Mouse (Mus musculus): ENCODE data around the gene Ly75. TPM values are rescaled to one million over a fixed set of nuclear protein-coding genes. Genes with fewer than 3 reads are reported as not detected.

Ly75 gene
- total and polyA plus RNA-seq, 3 experiments = 0.15 to 16.0 (median 12.5) TPM

DNA sequence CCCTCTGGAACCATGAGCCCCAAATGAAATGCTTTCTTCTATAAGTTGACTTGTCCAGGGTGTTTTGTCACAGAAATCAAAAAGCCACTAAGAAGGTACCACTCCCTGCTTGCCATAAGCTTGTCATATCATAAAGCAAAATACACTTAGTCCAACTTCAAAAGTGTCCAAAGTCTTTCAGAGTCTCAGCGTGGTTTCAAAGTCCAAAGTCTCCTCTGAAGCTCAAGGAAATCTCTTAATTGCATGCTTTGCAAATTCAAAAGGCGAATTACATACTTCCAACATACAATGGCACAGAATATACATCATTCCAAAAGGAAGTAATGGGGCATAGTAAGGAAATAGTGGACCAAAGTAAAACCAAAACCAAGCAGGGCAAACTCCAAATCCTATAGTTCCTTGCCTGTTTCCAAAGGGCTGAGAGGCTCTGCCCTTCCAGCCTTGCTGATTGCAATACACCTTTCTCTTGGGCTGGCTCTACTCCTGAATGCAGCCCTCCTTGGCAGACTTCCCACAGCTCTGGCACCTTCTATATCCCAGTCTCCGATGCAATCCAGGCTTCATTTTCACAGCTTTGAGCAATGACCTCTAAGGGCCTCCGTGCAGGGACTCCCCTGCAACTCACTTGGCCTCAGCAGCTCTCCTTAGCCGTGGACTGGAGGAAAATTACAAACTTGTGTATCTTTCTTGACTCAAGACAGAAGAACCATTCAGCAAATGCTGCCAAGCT lies 122.3 kb downstream of the Ly75 start:
- Histone ChIP-seq H3K9me3 (replicated peaks) (no peaks in the 10 kb centered on the region), H3K4me3 (ENCODE audit: low read depth, low read length) (no peak overlapping the region), H3K36me3 (replicated peaks) (peaks cover under 1% of the 10 kb centered on the region), H3K27me3 (ENCODE audit: insufficient read depth, low read length) (no peaks in the 10 kb centered on the region), H3K4me1 (ENCODE audit: insufficient read depth, low read depth, low read length) (no peaks in the 10 kb centered on the region)
- ATAC-seq (ENCODE audit: extremely low read depth, insufficient number of reproducible peaks, low FRiP score, poor library complexity, severe bottlenecking) (no peak), DNase-seq (ENCODE audit: low spot score) (no peak)
- no peak for TF ChIP-seq GATA2 (IDR thresholded peaks at IDR 0.05; ENCODE audit: borderline replicate concordance, low read depth, low read length)
- TF ChIP-seq CTCF (IDR thresholded peaks at IDR 0.05; ENCODE audit: low read depth, low read length) = no peak
- TF ChIP-seq GATA1 (IDR thresholded peaks at IDR 0.05; ENCODE audit: borderline replicate concordance, low read length) = no peak
- TF ChIP-seq TAL1 (conservative IDR thresholded peaks at IDR 0.05; ENCODE audit: low read depth, low read length) = no peak
- TF ChIP-seq POLR2AphosphoS5 (IDR thresholded peaks at IDR 0.05; ENCODE audit: insufficient replicate concordance, low read depth, low read length) = no peak

DNA sequence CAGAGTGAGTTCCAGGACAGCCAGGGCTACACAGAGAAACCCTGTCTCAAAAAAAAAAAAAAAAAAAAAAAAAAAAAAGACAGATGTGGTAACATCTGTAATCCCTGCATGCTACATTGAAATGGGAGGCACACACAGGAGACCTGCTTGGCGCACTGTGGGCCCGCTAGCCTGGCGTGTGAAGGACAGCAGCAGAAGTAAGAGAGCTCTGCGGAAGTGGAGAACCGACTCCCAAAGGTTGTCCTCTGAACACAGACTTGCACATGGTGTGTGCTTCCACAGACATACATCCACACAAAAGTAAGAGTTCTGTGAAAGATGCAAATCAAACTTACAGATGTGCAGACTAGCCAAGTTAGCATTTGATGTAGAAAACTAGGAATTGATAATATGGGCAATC lies 123.9 kb downstream of the Ly75 start:
- TF ChIP-seq CTCF (IDR thresholded peaks at IDR 0.05; ENCODE audit: low read depth, low read length) = no peak
- no peak for TF ChIP-seq POLR2AphosphoS5 (IDR thresholded peaks at IDR 0.05; ENCODE audit: insufficient replicate concordance, low read depth, low read length)
- TF ChIP-seq GATA2 (IDR thresholded peaks at IDR 0.05; ENCODE audit: borderline replicate concordance, low read depth, low read length) = no peak
- no peak for TF ChIP-seq GATA1 (IDR thresholded peaks at IDR 0.05; ENCODE audit: borderline replicate concordance, low read length)
- TF ChIP-seq TAL1 (conservative IDR thresholded peaks at IDR 0.05; ENCODE audit: low read depth, low read length) = no peak
- ATAC-seq (ENCODE audit: extremely low read depth, insufficient number of reproducible peaks, low FRiP score, poor library complexity, severe bottlenecking) (no peak), DNase-seq (ENCODE audit: low spot score) (no peak)
- Histone ChIP-seq H3K4me1 (ENCODE audit: insufficient read depth, low read depth, low read length) (no peaks in the 10 kb centered on the region), H3K27me3 (ENCODE audit: insufficient read depth, low read length) (no peaks in the 10 kb centered on the region), H3K36me3 (replicated peaks) (peaks cover 7% of the 10 kb centered on the region), H3K4me3 (ENCODE audit: low read depth, low read length) (no peak overlapping the region), H3K9me3 (replicated peaks) (no peaks in the 10 kb centered on the region)

- ATAC-seq (ENCODE audit: extremely low read depth, insufficient number of reproducible peaks, low FRiP score, poor library complexity, severe bottlenecking) (no peak), DNase-seq (ENCODE audit: low spot score) (no peak)
- H3K4me3 ChIP-seq (ENCODE audit: low read depth, low read length) = no peak overlapping the region
- no peaks in the 10 kb centered on the region for H3K9me3 ChIP-seq (replicated peaks)
- H3K27me3 ChIP-seq (ENCODE audit: insufficient read depth, low read length) = no peaks in the 10 kb centered on the region
- no peaks in the 10 kb centered on the region for H3K4me1 ChIP-seq (ENCODE audit: insufficient read depth, low read depth, low read length)
- peaks cover 16% of the 10 kb centered on the region for H3K36me3 ChIP-seq (replicated peaks)
- TF ChIP-seq GATA1 (IDR thresholded peaks at IDR 0.05; ENCODE audit: borderline replicate concordance, low read length) (no peak), POLR2AphosphoS5 (IDR thresholded peaks at IDR 0.05; ENCODE audit: insufficient replicate concordance, low read depth, low read length) (no peak), TAL1 (conservative IDR thresholded peaks at IDR 0.05; ENCODE audit: low read depth, low read length) (no peak), GATA2 (IDR thresholded peaks at IDR 0.05; ENCODE audit: borderline replicate concordance, low read depth, low read length) (no peak), CTCF (IDR thresholded peaks at IDR 0.05; ENCODE audit: low read depth, low read length) (no peak)
Measured at GRCm38 (mm10) chr2:60256751-60257150, 126.4 kb downstream of the Ly75 start.

GRCm38 (mm10) chr2:60253506-60253905 lies 129.6 kb downstream of the Ly75 start:
- H3K4me1 ChIP-seq (ENCODE audit: insufficient read depth, low read depth, low read length) = no peaks in the 10 kb centered on the region
- no peaks in the 10 kb centered on the region for H3K9me3 ChIP-seq (replicated peaks)
- TF ChIP-seq GATA2 (IDR thresholded peaks at IDR 0.05; ENCODE audit: borderline replicate concordance, low read depth, low read length) (no peak), POLR2AphosphoS5 (IDR thresholded peaks at IDR 0.05; ENCODE audit: insufficient replicate concordance, low read depth, low read length) (no peak), GATA1 (IDR thresholded peaks at IDR 0.05; ENCODE audit: borderline replicate concordance, low read length) (no peak), TAL1 (conservative IDR thresholded peaks at IDR 0.05; ENCODE audit: low read depth, low read length) (no peak), CTCF (IDR thresholded peaks at IDR 0.05; ENCODE audit: low read depth, low read length) (no peak)
- H3K27me3 ChIP-seq (ENCODE audit: insufficient read depth, low read length) = no peaks in the 10 kb centered on the region
- DNase-seq (ENCODE audit: low spot score) (no peak), ATAC-seq (ENCODE audit: extremely low read depth, insufficient number of reproducible peaks, low FRiP score, poor library complexity, severe bottlenecking) (no peak)
- no peak overlapping the region for H3K4me3 ChIP-seq (ENCODE audit: low read depth, low read length)
- H3K36me3 ChIP-seq (replicated peaks) = peaks cover 43% of the 10 kb centered on the region

DNA sequence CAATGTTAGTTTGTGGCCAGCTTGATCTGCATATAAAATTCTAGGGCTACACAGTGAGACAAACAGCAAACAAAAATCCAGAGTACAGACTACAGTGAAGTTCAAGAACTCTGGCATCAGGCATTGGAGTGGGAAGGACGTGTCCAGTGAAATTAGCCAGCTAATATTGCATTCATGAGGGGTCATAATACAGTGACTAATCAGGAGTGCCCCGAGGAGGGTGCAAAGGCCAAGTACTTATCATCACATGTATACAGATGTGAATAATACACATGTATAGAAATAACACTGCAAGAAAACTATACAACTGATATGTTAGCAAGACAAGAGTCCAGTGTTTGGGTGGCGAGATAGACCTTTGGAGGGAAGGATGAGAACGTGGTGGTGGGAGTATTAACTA lies 130.3 kb downstream of the Ly75 start:
- Histone ChIP-seq H3K27me3 (ENCODE audit: insufficient read depth, low read length) (no peaks in the 10 kb centered on the region), H3K4me3 (ENCODE audit: low read depth, low read length) (no peak overlapping the region), H3K9me3 (replicated peaks) (no peaks in the 10 kb centered on the region), H3K4me1 (ENCODE audit: insufficient read depth, low read depth, low read length) (no peaks in the 10 kb centered on the region), H3K36me3 (replicated peaks) (peaks cover 43% of the 10 kb centered on the region)
- DNase-seq (ENCODE audit: low spot score) = no peak
- ATAC-seq (ENCODE audit: extremely low read depth, insufficient number of reproducible peaks, low FRiP score, poor library complexity, severe bottlenecking) = no peak
- TF ChIP-seq GATA1 (IDR thresholded peaks at IDR 0.05; ENCODE audit: borderline replicate concordance, low read length) = no peak
- no peak for TF ChIP-seq GATA2 (IDR thresholded peaks at IDR 0.05; ENCODE audit: borderline replicate concordance, low read depth, low read length)
- no peak for TF ChIP-seq POLR2AphosphoS5 (IDR thresholded peaks at IDR 0.05; ENCODE audit: insufficient replicate concordance, low read depth, low read length)
- no peak for TF ChIP-seq CTCF (IDR thresholded peaks at IDR 0.05; ENCODE audit: low read depth, low read length)
- no peak for TF ChIP-seq TAL1 (conservative IDR thresholded peaks at IDR 0.05; ENCODE audit: low read depth, low read length)

Other genes with a start within 250 kb of the Ly75 start
- 99.7 and 104 TPM in 2 replicates for gene Baz2b, start 173.5 kb downstream of the Ly75 start, total RNA-seq (2014; fragmentation: Nextera tagmentation)
- 53.8 and 66.5 TPM in 2 replicates for gene Baz2b, start 173.5 kb downstream of the Ly75 start, total RNA-seq (2017)
- gene Baz2b, start 173.5 kb downstream of the Ly75 start, polyA plus RNA-seq (2012) = 11.8 and 13.2 TPM in 2 replicates
- gene March7, start 173.4 kb downstream of the Ly75 start, total RNA-seq (2014; fragmentation: Nextera tagmentation) = 172 and 186 TPM in 2 replicates
- 126 and 140 TPM in 2 replicates for gene March7, start 173.4 kb downstream of the Ly75 start, total RNA-seq (2017)
- 3.6 and 5.6 TPM in 2 replicates for gene March7, start 173.4 kb downstream of the Ly75 start, polyA plus RNA-seq (2012)
- gene Cd302, start 98.8 kb downstream of the Ly75 start, total RNA-seq (2014; fragmentation: Nextera tagmentation) = 0.53 TPM in 1 of 2 replicates, not detected in the other
- not detected in 2 replicates for gene Cd302, start 98.8 kb downstream of the Ly75 start, total RNA-seq (2017)
- gene Cd302, start 98.8 kb downstream of the Ly75 start, polyA plus RNA-seq (2012) = not detected in 2 replicates
- gene Pla2r1, start 170.0 kb upstream of the Ly75 start, total RNA-seq (2014; fragmentation: Nextera tagmentation) = not detected in 2 replicates
- gene Pla2r1, start 170.0 kb upstream of the Ly75 start, total RNA-seq (2017) = 0.52 and 0.66 TPM in 2 replicates
- 0.02 TPM in 1 of 2 replicates, not detected in the other for gene Pla2r1, start 170.0 kb upstream of the Ly75 start, polyA plus RNA-seq (2012)